8 mouse cellular contexts compared by ENCODE assay signal in genomic region chr1:85894231-85894747, GRCm38 (mm10). TPM values are rescaled to one million over a fixed set of nuclear protein-coding genes. Genes with fewer than 3 reads are reported as not detected.
DNase-seq lines count a peak whose midpoint lies in the region; ATAC-seq and TF ChIP-seq lines count a peak whose summit lies in the region.

Itm2c (plus strand) TSS chr1:85894281.

- TF ChIP-seq POLR2A in bone marrow, adult 2 months (IDR thresholded peaks at IDR 0.05; ENCODE audit: borderline replicate concordance, control insufficient read depth, low read depth, low read length) = peak; percentile 66; the same call in 1 of the 2 replicates

- peak within 1 kb of the TSS; percentile 63 for H3K4me2 ChIP-seq in embryonic facial prominence, embryonic 15.5 days (replicated peaks)
- peak within 1 kb of the TSS; percentile 79 for H3K4me2 ChIP-seq in limb, embryonic 13.5 days (replicated peaks)
- H3K4me2 ChIP-seq in midbrain, embryonic 15.5 days = peak within 1 kb of the TSS; percentile 78

- no peak for TF ChIP-seq CTCF in bone marrow, adult 2 months (IDR thresholded peaks at IDR 0.05; ENCODE audit: control insufficient read depth, insufficient read depth, low read length)

- no peaks in the 10 kb centered on the region; the same call in 1 of the 2 replicates for H3K4me1 ChIP-seq in bone marrow, adult 2 months (ENCODE audit: control insufficient read depth, insufficient read depth, low read length)
- peaks cover 47% of the 10 kb centered on the region for H3K4me1 ChIP-seq in embryonic facial prominence, embryonic 15.5 days
- H3K4me1 ChIP-seq in limb, embryonic 13.5 days = peaks cover 44% of the 10 kb centered on the region
- peaks cover 47% of the 10 kb centered on the region for H3K4me1 ChIP-seq in midbrain, embryonic 15.5 days

- peak; percentile 83 for DNase-seq in 416B (ENCODE audit: low read depth)
- peak; percentile 90 for DNase-seq in heart, adult 8-10 months (ENCODE audit: low spot score)
- DNase-seq in kidney, adult 8-10 months = peak; percentile 79 to 88
- peak; percentile 48 to 79 for DNase-seq in spleen, postnatal 10 days (ENCODE audit: low spot score in 2 of 2)

- H3K27ac ChIP-seq in bone marrow, adult 2 months (ENCODE audit: control insufficient read depth, insufficient read depth, low read depth, low read length, poor library complexity) = no peak within 1 kb of the TSS
- H3K27ac ChIP-seq in embryonic facial prominence, embryonic 15.5 days (replicated peaks) = peak within 1 kb of the TSS; percentile 88
- peak within 1 kb of the TSS; percentile 93 for H3K27ac ChIP-seq in limb, embryonic 13.5 days
- peak within 1 kb of the TSS; percentile 89 for H3K27ac ChIP-seq in midbrain, embryonic 15.5 days

- no peaks in the 10 kb centered on the region for H3K27me3 ChIP-seq in embryonic facial prominence, embryonic 15.5 days
- H3K27me3 ChIP-seq in limb, embryonic 13.5 days = no peaks in the 10 kb centered on the region
- H3K27me3 ChIP-seq in midbrain, embryonic 15.5 days (replicated peaks) = no peaks in the 10 kb centered on the region

- 2% methylated on average over 35 of the region's 35 CpGs for WGBS in bone marrow, adult 2 months
- WGBS in embryonic facial prominence, embryonic 15.5 days = 1% methylated on average over 35 of the region's 35 CpGs
- 1% methylated on average over 35 of the region's 35 CpGs for whole genome bisulfite sequencing in limb, embryonic 13.5 days
- under 1% methylated on average over 35 of the region's 35 CpGs for WGBS in midbrain, embryonic 15.5 days

- peak within 1 kb of the TSS; percentile 65 for H3K4me3 ChIP-seq in bone marrow, adult 2 months (replicated peaks; ENCODE audit: control insufficient read depth, low read depth, low read length)
- peak within 1 kb of the TSS; percentile 70 for H3K4me3 ChIP-seq in embryonic facial prominence, embryonic 15.5 days (replicated peaks)
- peak within 1 kb of the TSS; percentile 84 for H3K4me3 ChIP-seq in limb, embryonic 13.5 days
- H3K4me3 ChIP-seq in midbrain, embryonic 15.5 days = peak within 1 kb of the TSS; percentile 73

- ATAC-seq in embryonic facial prominence, embryonic 15.5 days (ENCODE audit: insufficient number of reproducible peaks, low FRiP score, low TSS enrichment, low read depth) = peak; percentile 80
- ATAC-seq in limb, embryonic 13.5 days (ENCODE audit: low FRiP score, low read depth) = peak; percentile 88
- peak; percentile 91 for ATAC-seq in midbrain, embryonic 15.5 days (replicated peaks)

- no peaks in the 10 kb centered on the region for H3K9me3 ChIP-seq in embryonic facial prominence, embryonic 15.5 days (replicated peaks)
- peaks cover 3% of the 10 kb centered on the region; the same call in 1 of the 2 replicates for H3K9me3 ChIP-seq in limb, embryonic 13.5 days
- no peaks in the 10 kb centered on the region for H3K9me3 ChIP-seq in midbrain, embryonic 15.5 days

- peak within 1 kb of the TSS; percentile 61 for H3K9ac ChIP-seq in embryonic facial prominence, embryonic 15.5 days
- H3K9ac ChIP-seq in limb, embryonic 13.5 days = peak within 1 kb of the TSS; percentile 85
- H3K9ac ChIP-seq in midbrain, embryonic 15.5 days = peak within 1 kb of the TSS; percentile 73

- no peaks in the 10 kb centered on the region for H3K36me3 ChIP-seq in embryonic facial prominence, embryonic 15.5 days
- no peaks in the 10 kb centered on the region for H3K36me3 ChIP-seq in limb, embryonic 13.5 days
- no peaks in the 10 kb centered on the region for H3K36me3 ChIP-seq in midbrain, embryonic 15.5 days (replicated peaks)

RNA-seq across cellular contexts. Expression of gene Itm2c, which starts in this region (rescaled TPM):
- polyA plus RNA-seq in bone marrow, adult 2 months (2011; ENCODE audit: insufficient read depth, insufficient read length, low replicate concordance, missing spikeins) = 10.8 and 17.6 TPM in 2 replicates
- 283 and 290 TPM in 2 replicates for polyA plus RNA-seq in embryonic facial prominence, embryonic 15.5 days (2015; fragmentation: Nextera tagmentation; extraction: Ambion mirVana)
- total RNA-seq in heart, adult 8-10 months (2022) = 10 to 100 TPM; 56.7 to 61.6 (median 58.2) TPM
- 289 and 290 TPM in 2 replicates for polyA plus RNA-seq in limb, embryonic 13.5 days (2015; fragmentation: Nextera tagmentation; extraction: Ambion mirVana)
- polyA plus RNA-seq in midbrain, embryonic 15.5 days (2015; fragmentation: Nextera tagmentation; extraction: Ambion mirVana) = 233 and 248 TPM in 2 replicates

Comparison
In these comparisons a context has a peak if more than half of its experiments do, and no peak if none do; other contexts are left out.
1. RNA of gene Itm2c (polyA plus RNA-seq): 289 to 290 TPM in limb, embryonic 13.5 days, 283 to 290 TPM in embryonic facial prominence, embryonic 15.5 days and 233 to 248 TPM in midbrain, embryonic 15.5 days; 10.8 to 17.6 TPM in bone marrow, adult 2 months; every median in the first group is over 10 times any median in the second.
2. Peak in every context shown above with its lines, with median percentiles within 50 percentile points of each other: DNase-seq, H3K4me3 ChIP-seq, ATAC-seq, H3K4me2 ChIP-seq and H3K9ac ChIP-seq.